In the genomic region with DNA sequence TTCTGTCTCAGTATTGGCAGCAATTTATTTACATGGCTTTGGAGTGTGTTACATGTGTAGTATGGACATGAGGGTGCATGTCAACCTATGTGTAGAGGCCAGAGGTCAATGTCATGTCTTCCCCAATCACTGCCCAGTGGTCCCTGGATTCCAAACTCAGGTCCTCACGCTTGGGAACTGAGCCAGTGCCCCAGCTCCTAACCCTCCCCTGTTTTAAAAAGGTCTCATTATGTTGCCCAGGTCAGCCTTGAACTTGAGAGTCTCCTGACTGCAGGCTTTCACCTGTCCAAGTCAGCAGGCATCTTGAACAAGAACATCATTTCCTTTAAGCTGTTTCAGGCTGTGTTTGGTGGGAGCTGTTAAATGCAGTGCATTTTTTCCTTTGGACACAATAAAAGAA, we compare ENCODE assay signal across 10 mouse cellular contexts. TPM values are rescaled to one million over a fixed set of nuclear protein-coding genes. Genes with fewer than 3 reads are reported as not detected.
DNase-seq lines count a peak whose midpoint lies in the region; ATAC-seq lines count a peak whose summit lies in the region.
"Had no signal": no experiment of that assay in that cellular context is flagged by ENCODE, and none has a peak within 500 bp of the region (broad histone marks: within the 10 kb centered on the region; RNA-seq: fewer than 3 reads in every experiment).

No protein-coding gene starts in this region.

- no peak overlapping the region for H3K4me3 ChIP-seq in kidney, embryonic 15.5 days (replicated peaks)
- no peak overlapping the region for H3K4me3 ChIP-seq in kidney, embryonic 14.5 days (ENCODE audit: low read length)
- H3K4me3 ChIP-seq in forebrain, embryonic 14.5 days (ENCODE audit: low read depth, low read length), result no peak overlapping the region
- H3K4me3 ChIP-seq in midbrain, embryonic 16.5 days (ENCODE audit: low read depth, low read length), result peak overlapping the region; percentile 60; the same call in 1 of the 2 replicates

- H3K27ac ChIP-seq in kidney, embryonic 15.5 days, result 0 out of 2 replicates have a peak overlapping the region, but pooled peaks have one; percentile 28
- no peak overlapping the region for H3K27ac ChIP-seq in kidney, embryonic 14.5 days (ENCODE audit: low read depth, low read length)
- H3K27ac ChIP-seq in forebrain, embryonic 14.5 days (ENCODE audit: low read depth, low read length), result no peak overlapping the region
- H3K27ac ChIP-seq in midbrain, embryonic 16.5 days (ENCODE audit: low read length), result no peak overlapping the region

- ATAC-seq in cerebellum, adult (ENCODE audit: insufficient number of reproducible peaks, low FRiP score, low TSS enrichment), result no peak
- ATAC-seq in kidney, embryonic 15.5 days (replicated peaks; ENCODE audit: low FRiP score), result peak; percentile 12
- ATAC-seq in kidney, embryonic 14.5 days (ENCODE audit: low FRiP score, low TSS enrichment), result no peak
- ATAC-seq in forebrain, embryonic 14.5 days, result no peak
- 0 out of 2 replicates have a peak, but pooled peaks have one; percentile 7 for ATAC-seq in midbrain, embryonic 16.5 days

- H3K9me3 ChIP-seq in kidney, embryonic 15.5 days (replicated peaks), result no peaks in the 10 kb centered on the region
- H3K9me3 ChIP-seq in kidney, embryonic 14.5 days (ENCODE audit: control insufficient read depth, low read length), result no peaks in the 10 kb centered on the region
- H3K9me3 ChIP-seq in forebrain, embryonic 14.5 days (replicated peaks; ENCODE audit: control insufficient read depth, low read length), result no peaks in the 10 kb centered on the region
- no peaks in the 10 kb centered on the region for H3K9me3 ChIP-seq in midbrain, embryonic 16.5 days (replicated peaks; ENCODE audit: control insufficient read depth, low read length, poor library complexity, severe bottlenecking)

- H3K4me1 ChIP-seq in kidney, embryonic 15.5 days, result peaks cover 31% of the 10 kb centered on the region
- H3K4me1 ChIP-seq in kidney, embryonic 14.5 days (ENCODE audit: control insufficient read depth, insufficient read depth, low read length), result no peaks in the 10 kb centered on the region
- H3K4me1 ChIP-seq in forebrain, embryonic 14.5 days (ENCODE audit: control insufficient read depth, insufficient read depth, low read length), result peaks cover 22% of the 10 kb centered on the region
- H3K4me1 ChIP-seq in midbrain, embryonic 16.5 days (ENCODE audit: control insufficient read depth, insufficient read depth, low read length), result peaks cover 35% of the 10 kb centered on the region

- intact Hi-C loops in left cerebral cortex, postnatal 14 days (cut with DNase I), result no loop called here

- peak; percentile 11 to 35 for DNase-seq in cerebellum, adult 18-20 months
- DNase-seq in forebrain, embryonic 14.5 days (ENCODE audit: low spot score), result no peak
- DNase-seq in adrenal gland, adult 2 months, result no peak
- no peak for DNase-seq in left cerebral cortex, postnatal 14 days (ENCODE audit: low spot score in 2 of 2)
- DNase-seq: lung, postnatal 14 days had no signal

- WGBS in kidney, embryonic 15.5 days, result 38% methylated on average over 1 of the region's 1 CpGs
- 59% methylated on average over 1 of the region's 1 CpGs for WGBS in kidney, embryonic 14.5 days
- 97% methylated on average over 1 of the region's 1 CpGs for WGBS in forebrain, embryonic 14.5 days
- 75% methylated on average over 1 of the region's 1 CpGs for WGBS in midbrain, embryonic 16.5 days

- H3K4me2 ChIP-seq in kidney, embryonic 15.5 days, result peak overlapping the region; percentile 88; the same call in 1 of the 2 replicates
- no peak overlapping the region for H3K4me2 ChIP-seq in kidney, embryonic 14.5 days (replicated peaks; ENCODE audit: low read depth, low read length)
- H3K4me2 ChIP-seq in forebrain, embryonic 14.5 days (ENCODE audit: low read length), result peak overlapping the region; percentile 75; the same call in 1 of the 2 replicates
- H3K4me2 ChIP-seq in midbrain, embryonic 16.5 days (ENCODE audit: low read length), result peak overlapping the region; percentile 80

- no peak overlapping the region for H3K9ac ChIP-seq in kidney, embryonic 15.5 days
- H3K9ac ChIP-seq in kidney, embryonic 14.5 days (ENCODE audit: low read depth, low read length), result no peak overlapping the region
- no peak overlapping the region for H3K9ac ChIP-seq in forebrain, embryonic 14.5 days (ENCODE audit: low read length)
- no peak overlapping the region for H3K9ac ChIP-seq in midbrain, embryonic 16.5 days (ENCODE audit: low read depth, low read length)

- H3K27me3 ChIP-seq in kidney, embryonic 15.5 days, result 0 out of 2 replicates have a peak, but pooled peaks cover 3% of the 10 kb centered on the region
- H3K27me3 ChIP-seq in kidney, embryonic 14.5 days (ENCODE audit: control insufficient read depth, insufficient read depth, low read length), result no peaks in the 10 kb centered on the region
- no peaks in the 10 kb centered on the region for H3K27me3 ChIP-seq in forebrain, embryonic 14.5 days (replicated peaks; ENCODE audit: control insufficient read depth, insufficient read depth, low read length)
- no peaks in the 10 kb centered on the region for H3K27me3 ChIP-seq in midbrain, embryonic 16.5 days (ENCODE audit: control insufficient read depth, insufficient read depth, low read depth, low read length)

- H3K36me3 ChIP-seq in kidney, embryonic 15.5 days, result no peaks in the 10 kb centered on the region
- no peaks in the 10 kb centered on the region for H3K36me3 ChIP-seq in kidney, embryonic 14.5 days (ENCODE audit: control insufficient read depth, insufficient read depth, low read length)
- H3K36me3 ChIP-seq in forebrain, embryonic 14.5 days (ENCODE audit: control insufficient read depth, insufficient read depth, low read length), result 0 out of 2 replicates have a peak, but pooled peaks cover 5% of the 10 kb centered on the region
- no peaks in the 10 kb centered on the region for H3K36me3 ChIP-seq in midbrain, embryonic 16.5 days (ENCODE audit: control insufficient read depth, insufficient read depth, low read length)

RNA-seq across cellular contexts. Expression of a gene that starts 0.8 kb away (rescaled TPM):
- 45.1 and 47.4 TPM in 2 replicates for polyA plus RNA-seq in kidney, embryonic 15.5 days (2015; fragmentation: Nextera tagmentation; extraction: Ambion mirVana)
- polyA plus RNA-seq in kidney, embryonic 14.5 days (2014; fragmentation: Nextera tagmentation; extraction: Ambion mirVana), result 23.1 and 23.9 TPM in 2 replicates
- polyA plus RNA-seq in forebrain, embryonic 14.5 days (2014; fragmentation: Nextera tagmentation; extraction: Ambion mirVana), result 111 and 125 TPM in 2 replicates
- 177 and 194 TPM in 2 replicates for polyA plus RNA-seq in midbrain, embryonic 16.5 days (2015; fragmentation: Nextera tagmentation; extraction: Ambion mirVana)
- 100 to 1,000 TPM in 1 of 2 experiments, 10 to 100 TPM in 1; 85.9 to 172 TPM for total RNA-seq in adrenal gland, adult 2 months (2021)
- polyA plus RNA-seq in adrenal gland, adult 2 months (2012; rRNA removed), result 46.8 and 49.2 TPM in 2 replicates
- 100 to 1,000 TPM; 536 to 553 TPM for total RNA-seq in left cerebral cortex, postnatal 14 days (2021)

RNA-seq across cellular contexts. Expression of a gene that starts 0.9 kb away (rescaled TPM):
- not detected in 2 replicates for polyA plus RNA-seq in kidney, embryonic 15.5 days (2015; fragmentation: Nextera tagmentation; extraction: Ambion mirVana)
- not detected in 2 replicates for polyA plus RNA-seq in kidney, embryonic 14.5 days (2014; fragmentation: Nextera tagmentation; extraction: Ambion mirVana)
- polyA plus RNA-seq in forebrain, embryonic 14.5 days (2014; fragmentation: Nextera tagmentation; extraction: Ambion mirVana), result 0.32 TPM in 1 of 2 replicates, not detected in the other
- not detected in 2 replicates for polyA plus RNA-seq in midbrain, embryonic 16.5 days (2015; fragmentation: Nextera tagmentation; extraction: Ambion mirVana)
- total RNA-seq in adrenal gland, adult 2 months (2021), result not detected
- not detected in 2 replicates for polyA plus RNA-seq in adrenal gland, adult 2 months (2012; rRNA removed)
- 1 to 10 TPM in 1 of 2 experiments, not detected in 1; 1.1 TPM for total RNA-seq in left cerebral cortex, postnatal 14 days (2021)
- polyA plus RNA-seq: intestine, embryonic 16.5 days had no signal

RNA-seq across cellular contexts. Expression of a gene that starts 41.8 kb away (rescaled TPM):
- polyA plus RNA-seq in kidney, embryonic 15.5 days (2015; fragmentation: Nextera tagmentation; extraction: Ambion mirVana), result 18.9 and 20.8 TPM in 2 replicates
- 17.6 and 17.9 TPM in 2 replicates for polyA plus RNA-seq in kidney, embryonic 14.5 days (2014; fragmentation: Nextera tagmentation; extraction: Ambion mirVana)
- 13.6 and 14.1 TPM in 2 replicates for polyA plus RNA-seq in forebrain, embryonic 14.5 days (2014; fragmentation: Nextera tagmentation; extraction: Ambion mirVana)
- 8.0 and 10.7 TPM in 2 replicates for polyA plus RNA-seq in midbrain, embryonic 16.5 days (2015; fragmentation: Nextera tagmentation; extraction: Ambion mirVana)
- not detected for total RNA-seq in adrenal gland, adult 2 months (2021)
- 0.70 and 0.90 TPM in 2 replicates for polyA plus RNA-seq in adrenal gland, adult 2 months (2012; rRNA removed)
- 1 to 10 TPM; 2.4 to 2.7 TPM for total RNA-seq in left cerebral cortex, postnatal 14 days (2021)

RNA-seq across cellular contexts. Expression of a gene that starts 49.4 kb away (rescaled TPM):
- polyA plus RNA-seq in kidney, embryonic 15.5 days (2015; fragmentation: Nextera tagmentation; extraction: Ambion mirVana), result not detected in 2 replicates
- not detected in 2 replicates for polyA plus RNA-seq in kidney, embryonic 14.5 days (2014; fragmentation: Nextera tagmentation; extraction: Ambion mirVana)
- polyA plus RNA-seq in forebrain, embryonic 14.5 days (2014; fragmentation: Nextera tagmentation; extraction: Ambion mirVana), result not detected in 2 replicates
- 0.06 TPM in 1 of 2 replicates, not detected in the other for polyA plus RNA-seq in midbrain, embryonic 16.5 days (2015; fragmentation: Nextera tagmentation; extraction: Ambion mirVana)
- not detected for total RNA-seq in adrenal gland, adult 2 months (2021)
- not detected in 2 replicates for polyA plus RNA-seq in adrenal gland, adult 2 months (2012; rRNA removed)
- under 1 TPM; 0.13 TPM for total RNA-seq in left cerebral cortex, postnatal 14 days (2021)
- polyA plus RNA-seq: intestine, embryonic 16.5 days had no signal

Comparison
In these comparisons a context has a peak if more than half of its experiments do, and no peak if none do; other contexts are left out.
1. ATAC-seq: peak in kidney, embryonic 15.5 days (single experiment) and midbrain, embryonic 16.5 days (single experiment); none in cerebellum, adult (single experiment), kidney, embryonic 14.5 days (single experiment) and forebrain, embryonic 14.5 days (single experiment).
2. DNase-seq: peak in cerebellum, adult 18-20 months (2 of 2); none in forebrain, embryonic 14.5 days (single experiment), adrenal gland, adult 2 months (single experiment) and left cerebral cortex, postnatal 14 days (0 of 2).